Mouse (Mus musculus): ENCODE measurements around the gene Utrn. TPM values are rescaled to one million over a fixed set of nuclear protein-coding genes. Genes with fewer than 3 reads are reported as not detected.

Utrn gene
- polyA plus RNA-seq, 1 experiment: 18.1 TPM

GRCm38 (mm10) chr10:12469391-12470057 lies 399.6 kb downstream of the Utrn start:
- Histone ChIP-seq H3K4me1 (ENCODE audit: control insufficient read depth, insufficient read depth, low read length) (0 out of 2 replicates have a peak, but pooled peaks cover 6% of the 10 kb centered on the region), H3K4me3 (ENCODE audit: insufficient read depth, low read length) (no peak overlapping the region), H3K27ac (ENCODE audit: insufficient read depth, low read depth, low read length) (no peak overlapping the region)
- TF ChIP-seq CTCF (IDR thresholded peaks at IDR 0.05; ENCODE audit: low read depth, low read length) (no peak), POLR2A (IDR thresholded peaks at IDR 0.05; ENCODE audit: borderline replicate concordance, low read depth, low read length) (no peak)

- Histone ChIP-seq H3K4me1 (ENCODE audit: control insufficient read depth, insufficient read depth, low read length) (0 out of 2 replicates have a peak, but pooled peaks cover 6% of the 10 kb centered on the region), H3K27ac (ENCODE audit: insufficient read depth, low read depth, low read length) (no peak overlapping the region), H3K4me3 (ENCODE audit: insufficient read depth, low read length) (no peak overlapping the region)
- TF ChIP-seq POLR2A (IDR thresholded peaks at IDR 0.05; ENCODE audit: borderline replicate concordance, low read depth, low read length): no peak
- no peak for TF ChIP-seq CTCF (IDR thresholded peaks at IDR 0.05; ENCODE audit: low read depth, low read length)
These were observed 401.6 kb downstream of the Utrn start for GRCm38 (mm10) chr10:12467544-12467943.

DNA sequence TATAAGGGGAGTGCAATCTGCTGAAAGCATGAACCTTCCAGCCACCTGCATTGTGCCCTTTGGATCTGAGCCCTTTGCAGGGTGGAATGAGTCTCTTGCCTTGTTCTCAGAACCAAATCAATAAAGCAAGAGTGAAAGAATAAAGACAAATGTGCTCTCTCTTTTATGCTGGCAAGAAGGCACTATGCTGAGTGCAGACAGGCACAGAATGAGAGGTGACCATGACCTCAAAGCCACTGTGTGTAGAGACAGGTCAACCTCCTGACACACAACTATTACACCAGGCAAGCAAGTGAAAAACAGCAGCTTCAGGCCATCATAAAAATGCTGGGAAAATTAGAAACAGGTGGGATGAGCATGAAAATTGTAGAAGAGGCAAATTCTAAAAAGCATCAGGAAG lies 408.2 kb downstream of the Utrn start:
- H3K27ac ChIP-seq (ENCODE audit: insufficient read depth, low read depth, low read length): no peak overlapping the region
- TF ChIP-seq CTCF (IDR thresholded peaks at IDR 0.05; ENCODE audit: low read depth, low read length) (no peak), POLR2A (IDR thresholded peaks at IDR 0.05; ENCODE audit: borderline replicate concordance, low read depth, low read length) (no peak)
- H3K4me1 ChIP-seq (ENCODE audit: control insufficient read depth, insufficient read depth, low read length): no peaks in the 10 kb centered on the region
- no peak overlapping the region for H3K4me3 ChIP-seq (ENCODE audit: insufficient read depth, low read length)

DNA sequence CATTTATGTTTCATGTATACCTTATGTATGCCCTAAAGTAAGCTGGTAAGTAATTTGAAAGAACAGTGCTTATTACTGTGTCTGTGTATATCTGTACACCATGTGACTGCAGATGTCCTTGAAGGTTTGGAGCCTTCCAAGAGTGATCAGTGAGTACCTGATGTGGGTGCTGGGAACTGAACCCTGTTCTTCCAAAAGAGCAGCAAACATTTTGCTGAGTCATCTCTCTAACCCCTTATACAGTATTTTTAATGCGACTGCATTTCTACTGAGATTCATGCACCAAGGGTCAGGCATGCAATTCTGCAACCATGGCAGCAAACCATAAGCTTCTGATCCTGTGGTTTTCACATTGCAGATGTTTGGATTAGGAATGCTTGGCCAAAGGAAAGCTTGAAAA lies 412.3 kb downstream of the Utrn start:
- no peaks in the 10 kb centered on the region for H3K4me1 ChIP-seq (ENCODE audit: control insufficient read depth, insufficient read depth, low read length)
- no peak for TF ChIP-seq CTCF (IDR thresholded peaks at IDR 0.05; ENCODE audit: low read depth, low read length)
- TF ChIP-seq POLR2A (IDR thresholded peaks at IDR 0.05; ENCODE audit: borderline replicate concordance, low read depth, low read length): no peak
- no peak overlapping the region for H3K4me3 ChIP-seq (ENCODE audit: insufficient read depth, low read length)
- H3K27ac ChIP-seq (ENCODE audit: insufficient read depth, low read depth, low read length): no peak overlapping the region

DNA sequence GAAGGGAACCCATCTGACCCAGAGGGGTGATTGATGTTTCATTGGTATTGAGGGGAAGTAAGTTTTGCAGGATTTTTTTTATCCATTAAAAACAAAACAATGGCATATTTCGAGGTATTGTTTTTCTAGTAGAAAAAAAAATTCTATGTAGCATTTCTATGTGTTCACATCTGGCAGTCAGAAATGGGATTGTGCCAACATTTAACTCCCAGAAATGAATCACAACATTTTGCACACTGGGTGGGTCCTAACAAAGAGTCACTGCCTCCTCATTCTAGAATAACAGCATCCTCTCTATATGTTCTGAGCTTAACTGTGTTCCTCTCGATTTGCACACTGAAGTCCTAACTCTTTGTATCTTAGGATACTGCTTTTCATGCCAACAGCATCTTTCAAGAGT lies 416.5 kb downstream of the Utrn start:
- Histone ChIP-seq H3K4me3 (ENCODE audit: insufficient read depth, low read length) (no peak overlapping the region), H3K27ac (ENCODE audit: insufficient read depth, low read depth, low read length) (no peak overlapping the region), H3K4me1 (ENCODE audit: control insufficient read depth, insufficient read depth, low read length) (no peaks in the 10 kb centered on the region)
- TF ChIP-seq POLR2A (IDR thresholded peaks at IDR 0.05; ENCODE audit: borderline replicate concordance, low read depth, low read length) (no peak), CTCF (IDR thresholded peaks at IDR 0.05; ENCODE audit: low read depth, low read length) (no peak)

- no peaks in the 10 kb centered on the region for H3K4me1 ChIP-seq (ENCODE audit: control insufficient read depth, insufficient read depth, low read length)
- TF ChIP-seq CTCF (IDR thresholded peaks at IDR 0.05; ENCODE audit: low read depth, low read length) (no peak), POLR2A (IDR thresholded peaks at IDR 0.05; ENCODE audit: borderline replicate concordance, low read depth, low read length) (no peak)
- H3K27ac ChIP-seq (ENCODE audit: insufficient read depth, low read depth, low read length): no peak overlapping the region
- no peak overlapping the region for H3K4me3 ChIP-seq (ENCODE audit: insufficient read depth, low read length)
These were observed 425.0 kb downstream of the Utrn start for GRCm38 (mm10) chr10:12444122-12444521.

GRCm38 (mm10) chr10:12433161-12433560 lies 436.0 kb downstream of the Utrn start:
- no peak overlapping the region for H3K27ac ChIP-seq (ENCODE audit: insufficient read depth, low read depth, low read length)
- H3K4me3 ChIP-seq (ENCODE audit: insufficient read depth, low read length): no peak overlapping the region
- no peak for TF ChIP-seq CTCF (IDR thresholded peaks at IDR 0.05; ENCODE audit: low read depth, low read length)
- no peak for TF ChIP-seq POLR2A (IDR thresholded peaks at IDR 0.05; ENCODE audit: borderline replicate concordance, low read depth, low read length)
- no peaks in the 10 kb centered on the region for H3K4me1 ChIP-seq (ENCODE audit: control insufficient read depth, insufficient read depth, low read length)

DNA sequence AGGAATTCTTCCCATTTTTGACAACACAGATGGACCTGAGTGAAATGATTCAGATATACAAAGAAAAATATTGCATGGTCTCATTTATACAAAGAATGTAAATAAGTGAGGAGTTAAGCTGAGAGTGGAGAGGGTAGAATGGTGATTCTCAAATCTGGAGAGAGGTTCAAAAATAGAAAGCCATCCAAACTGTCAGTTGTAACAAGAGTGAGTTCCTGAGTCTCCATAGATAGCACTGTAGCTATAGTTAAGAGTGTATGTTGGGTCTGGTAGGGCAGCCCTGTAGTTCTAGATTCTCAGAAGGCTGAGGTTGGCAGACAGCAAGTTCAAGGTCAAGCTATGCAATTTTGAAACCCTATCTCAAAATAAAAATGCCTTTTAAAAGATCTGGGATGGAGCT lies 438.8 kb downstream of the Utrn start:
- Histone ChIP-seq H3K27ac (ENCODE audit: insufficient read depth, low read depth, low read length) (no peak overlapping the region), H3K4me1 (ENCODE audit: control insufficient read depth, insufficient read depth, low read length) (no peaks in the 10 kb centered on the region), H3K4me3 (ENCODE audit: insufficient read depth, low read length) (no peak overlapping the region)
- no peak for TF ChIP-seq POLR2A (IDR thresholded peaks at IDR 0.05; ENCODE audit: borderline replicate concordance, low read depth, low read length)

GRCm38 (mm10) chr10:12426866-12427265 lies 442.3 kb downstream of the Utrn start:
- H3K4me1 ChIP-seq (ENCODE audit: control insufficient read depth, insufficient read depth, low read length): no peaks in the 10 kb centered on the region
- H3K27ac ChIP-seq (ENCODE audit: insufficient read depth, low read depth, low read length): no peak overlapping the region
- no peak overlapping the region for H3K4me3 ChIP-seq (ENCODE audit: insufficient read depth, low read length)
- TF ChIP-seq CTCF (IDR thresholded peaks at IDR 0.05; ENCODE audit: low read depth, low read length) (no peak), POLR2A (IDR thresholded peaks at IDR 0.05; ENCODE audit: borderline replicate concordance, low read depth, low read length) (no peak)

- no peaks in the 10 kb centered on the region for H3K4me1 ChIP-seq (ENCODE audit: control insufficient read depth, insufficient read depth, low read length)
- H3K27ac ChIP-seq (ENCODE audit: insufficient read depth, low read depth, low read length): no peak overlapping the region
- no peak for TF ChIP-seq POLR2A (IDR thresholded peaks at IDR 0.05; ENCODE audit: borderline replicate concordance, low read depth, low read length)
- no peak overlapping the region for H3K4me3 ChIP-seq (ENCODE audit: insufficient read depth, low read length)
These were observed 444.2 kb downstream of the Utrn start for GRCm38 (mm10) chr10:12424944-12425343.

All from bone marrow macrophage, adult 2 months (primary cell).